Mouse (Mus musculus) forebrain, embryonic 11.5 days (tissue): ENCODE data around the gene Inafm2. TPM values are rescaled to one million over a fixed set of nuclear protein-coding genes. Genes with fewer than 3 reads are reported as not detected.

ENCODE experiments used
- ATAC-seq: fragments of 200-750 bp; cut with Nextera tagmentation; replicated peaks from 2 replicates; pipeline ENCODE4 v1.8.0; 2017; ENCODE audit warnings: moderate TSS enrichment; ENCODE audit not compliant: low FRiP score
- DNase-seq: peaks from one replicate; pipeline ENCODE4 v3.0.0-alpha.2; 2017; ENCODE audit warnings: low spot score
- H3K27ac ChIP-seq: fragments of 300-500 bp; sonication (generic); 2 replicates; pipeline ENCODE4 v1.5.1; 2014; ENCODE audit warnings: low read depth, low read length
- H3K27me3 ChIP-seq: fragments of 300-500 bp; sonication (generic); 2 replicates; pipeline ENCODE4 v1.6.1; 2014; ENCODE audit warnings: mild to moderate bottlenecking, low read length, mixed read lengths; ENCODE audit not compliant: control insufficient read depth, insufficient read depth
- H3K36me3 ChIP-seq: fragments of 300-500 bp; sonication (generic); 2 replicates; pipeline ENCODE4 v1.6.1; 2014; ENCODE audit warnings: mild to moderate bottlenecking, low read length, moderate library complexity, mixed read lengths; ENCODE audit not compliant: control insufficient read depth, insufficient read depth
- H3K4me1 ChIP-seq: fragments of 300-500 bp; sonication (generic); replicated peaks from 2 replicates; pipeline ENCODE4 v1.6.1; 2014; ENCODE audit warnings: low read length, mixed read lengths; ENCODE audit not compliant: control insufficient read depth, insufficient read depth
- H3K4me2 ChIP-seq: fragments of 300-500 bp; sonication (generic); 2 replicates; pipeline ENCODE4 v1.6.1; 2014; ENCODE audit warnings: low read depth, mild to moderate bottlenecking, low read length, moderate library complexity, mixed read lengths; ENCODE audit not compliant: severe bottlenecking
- H3K4me3 ChIP-seq: fragments of 300-500 bp; sonication (generic); 2 replicates; pipeline ENCODE4 v1.5.1; 2014; ENCODE audit warnings: low read depth, low read length
- H3K9ac ChIP-seq: fragments of 300-500 bp; sonication (generic); 2 replicates; pipeline ENCODE4 v1.6.1; 2014; ENCODE audit warnings: low read length
- H3K9me3 ChIP-seq: fragments of 300-500 bp; sonication (generic); 2 replicates; pipeline ENCODE4 v1.6.1; 2016; ENCODE audit warnings: low read length, mixed read lengths; ENCODE audit not compliant: control insufficient read depth
- WGBS: fragments of 180-500 bp; shearing (Covaris S2); extraction: QIAGEN DNeasy Blood & Tissue Kit; methylation state at CpG from one replicate; pipeline ENCODE4 v1.1.7; 2014; 5-methylcytosine and 5-hydroxymethylcytosine counted together
- polyA plus RNA-seq: library from polyadenylated mRNA; unstranded; fragments of >200 nt; fragmentation: Nextera tagmentation; extraction: Ambion mirVana; gene quantifications from 2 replicates; pipeline ENCODE4 v1.2.1, GENCODE M21; 2014

Inafm2 gene
- polyA plus RNA-seq: 28.6 and 30.4 TPM in 2 replicates

DNA sequence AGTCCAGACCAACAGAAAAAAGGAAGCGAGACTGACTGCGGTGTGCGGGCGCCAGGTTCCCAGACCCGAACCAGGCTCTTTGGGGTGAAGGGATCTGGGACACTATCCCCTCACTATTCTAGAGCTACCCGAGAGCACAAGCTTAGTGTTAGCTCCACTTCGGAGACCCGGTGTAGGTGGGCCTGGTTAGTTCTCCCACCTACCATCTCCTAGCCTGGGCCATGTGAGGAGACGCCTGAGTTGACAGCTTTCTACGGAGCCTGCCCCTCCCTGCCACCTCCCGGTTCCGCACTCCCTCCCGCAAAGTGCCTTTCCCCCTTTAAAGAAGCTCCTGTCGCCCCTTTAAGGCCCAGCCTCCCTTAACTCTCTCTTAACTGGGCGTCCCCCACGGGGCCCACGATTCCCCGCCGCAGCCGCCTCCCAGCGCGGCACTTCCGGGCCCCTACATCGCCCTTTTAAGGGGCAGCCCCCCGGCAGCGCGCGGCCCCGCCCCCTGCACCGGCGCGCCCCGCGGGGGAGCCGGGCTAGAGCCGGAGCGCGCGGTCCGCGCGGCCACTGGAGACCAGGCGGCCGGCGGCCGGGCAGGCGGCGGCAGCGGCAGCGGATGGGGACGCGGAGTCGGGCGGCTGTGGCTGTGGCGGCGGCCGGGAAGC lies at the start of gene Inafm2:
TSS of gene Inafm2 (plus strand) at position 527 of the 653 bp plus-strand sequence.
- no peak within 1 kb of the TSS for H3K27ac ChIP-seq
- H3K4me3 ChIP-seq: peak within 1 kb of the TSS; percentile 91
- peak; percentile 87 for ATAC-seq
- H3K9me3 ChIP-seq: no peaks in the 10 kb centered on the region
- DNase-seq: peak; percentile 94
- H3K27me3 ChIP-seq: peaks cover 14% of the 10 kb centered on the region
- H3K9ac ChIP-seq: peak within 1 kb of the TSS; percentile 93
- peaks cover 24% of the 10 kb centered on the region for H3K4me1 ChIP-seq
- H3K4me2 ChIP-seq: peak within 1 kb of the TSS; percentile 98
- under 1% methylated on average over 56 of the region's 57 CpGs for WGBS
- H3K36me3 ChIP-seq: no peaks in the 10 kb centered on the region

DNA sequence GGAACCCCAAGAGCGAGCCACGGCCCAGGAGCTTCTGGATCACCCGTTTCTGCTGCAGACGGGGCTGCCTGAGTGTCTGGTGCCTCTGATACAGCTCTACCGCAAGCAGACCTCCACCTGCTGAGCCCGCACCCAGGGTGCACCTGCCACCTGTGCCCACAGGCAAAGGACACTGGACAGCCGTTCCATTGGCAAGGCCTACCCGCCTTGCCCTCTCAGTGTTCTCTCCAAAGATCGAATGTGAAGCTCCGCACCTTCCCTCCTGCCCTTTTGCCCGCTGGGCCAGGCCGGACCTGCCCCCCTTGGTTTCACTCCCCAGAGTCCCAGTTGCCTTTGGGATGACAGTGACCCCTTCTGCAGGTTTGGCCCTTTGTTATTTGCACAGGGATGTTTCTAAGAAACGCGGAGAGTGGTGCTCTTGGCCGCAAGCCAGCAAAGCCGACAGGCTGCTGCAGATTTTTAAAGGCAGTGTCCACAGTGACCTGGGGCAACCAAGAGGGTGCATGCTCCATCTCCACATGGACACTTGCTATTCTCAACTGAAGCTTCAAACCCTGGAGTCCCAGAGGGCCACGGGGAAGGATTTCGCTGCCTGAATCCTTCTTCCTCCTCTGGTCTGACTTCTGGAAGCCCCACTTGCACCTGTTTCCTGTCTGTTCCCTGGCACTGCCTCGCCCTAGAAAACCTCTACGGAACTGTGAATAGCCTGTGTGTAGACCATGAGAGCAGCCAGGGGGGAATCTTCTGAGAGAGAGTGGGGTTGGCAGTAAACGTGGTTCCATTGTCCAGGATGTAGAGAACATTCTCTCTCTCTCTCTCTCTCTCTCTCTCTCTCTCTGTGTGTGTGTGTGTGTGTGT lies 48.9 kb upstream of the Inafm2 start:
- no peak for DNase-seq
- Histone ChIP-seq H3K4me3 (no peak overlapping the region), H3K9ac (no peak overlapping the region), H3K36me3 (no peaks in the 10 kb centered on the region), H3K4me1 (peaks cover 8% of the 10 kb centered on the region; the same call in 1 of the 2 replicates), H3K27ac (no peak overlapping the region), H3K4me2 (no peak overlapping the region), H3K9me3 (no peaks in the 10 kb centered on the region), H3K27me3 (peaks cover 40% of the 10 kb centered on the region)
- ATAC-seq: no peak
- WGBS: 60% methylated on average over 21 of the region's 21 CpGs

DNA sequence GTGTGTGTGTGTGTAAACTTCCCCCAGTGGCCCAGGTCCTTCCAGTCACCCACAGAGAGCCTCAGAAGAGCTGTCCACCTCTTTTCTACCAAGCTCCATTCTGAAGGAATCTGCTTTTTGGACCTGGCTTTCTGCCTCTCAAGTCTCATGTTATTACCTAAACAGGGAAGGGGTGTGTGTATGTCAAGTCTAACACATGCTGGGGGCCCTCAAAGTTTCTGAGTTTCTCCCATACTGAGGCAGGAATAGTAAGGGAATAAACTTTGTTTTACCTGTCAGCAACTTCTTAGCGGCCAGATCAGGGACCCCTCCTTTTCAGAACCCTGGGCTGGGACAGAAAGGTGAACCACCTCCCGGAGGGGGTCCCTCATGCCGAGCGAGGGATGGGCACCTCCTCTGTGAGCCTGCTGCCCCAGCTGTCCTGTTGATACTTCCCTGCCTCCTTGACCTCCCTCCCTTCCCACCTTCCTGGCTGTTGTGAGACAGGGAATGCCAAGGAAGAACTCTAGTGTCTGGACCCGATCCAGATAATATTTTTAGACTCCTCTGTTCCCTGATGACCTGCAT lies 48.2 kb upstream of the Inafm2 start:
- H3K27ac ChIP-seq: no peak overlapping the region
- H3K27me3 ChIP-seq: peaks cover 47% of the 10 kb centered on the region
- ATAC-seq: no peak
- DNase-seq: no peak
- no peaks in the 10 kb centered on the region for H3K9me3 ChIP-seq
- H3K36me3 ChIP-seq: no peaks in the 10 kb centered on the region
- peaks cover 8% of the 10 kb centered on the region for H3K4me1 ChIP-seq
- no peak overlapping the region for H3K4me3 ChIP-seq
- no peak overlapping the region for H3K9ac ChIP-seq
- no peak overlapping the region for H3K4me2 ChIP-seq
- 48% methylated on average over 5 of the region's 5 CpGs for WGBS

DNA sequence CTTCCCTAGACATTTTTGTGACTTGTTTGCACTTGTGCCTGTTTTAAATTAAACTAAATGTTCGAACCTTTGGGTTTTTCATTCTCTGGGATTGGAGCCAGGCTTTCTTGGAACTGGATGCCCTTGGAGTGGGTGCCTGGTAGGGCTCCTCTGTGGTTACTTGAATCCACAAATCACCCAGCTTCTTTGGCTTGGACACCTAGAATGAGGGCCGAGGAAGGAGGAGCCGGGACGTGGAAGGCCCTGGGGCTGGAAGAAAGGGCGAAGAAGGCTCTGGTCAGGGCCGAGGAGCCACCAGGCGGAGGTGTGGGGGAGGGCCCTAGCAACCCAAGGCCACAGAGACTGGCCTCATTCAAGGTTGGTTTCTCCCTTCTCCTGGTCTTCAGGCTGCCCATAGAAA lies 47.6 kb upstream of the Inafm2 start:
- Histone ChIP-seq H3K9ac (no peak overlapping the region), H3K27me3 (peaks cover 53% of the 10 kb centered on the region), H3K9me3 (no peaks in the 10 kb centered on the region), H3K4me3 (no peak overlapping the region), H3K36me3 (no peaks in the 10 kb centered on the region), H3K27ac (no peak overlapping the region), H3K4me1 (peaks cover 14% of the 10 kb centered on the region), H3K4me2 (no peak overlapping the region)
- ATAC-seq: no peak
- WGBS: 45% methylated on average over 7 of the region's 7 CpGs
- no peak for DNase-seq

DNA sequence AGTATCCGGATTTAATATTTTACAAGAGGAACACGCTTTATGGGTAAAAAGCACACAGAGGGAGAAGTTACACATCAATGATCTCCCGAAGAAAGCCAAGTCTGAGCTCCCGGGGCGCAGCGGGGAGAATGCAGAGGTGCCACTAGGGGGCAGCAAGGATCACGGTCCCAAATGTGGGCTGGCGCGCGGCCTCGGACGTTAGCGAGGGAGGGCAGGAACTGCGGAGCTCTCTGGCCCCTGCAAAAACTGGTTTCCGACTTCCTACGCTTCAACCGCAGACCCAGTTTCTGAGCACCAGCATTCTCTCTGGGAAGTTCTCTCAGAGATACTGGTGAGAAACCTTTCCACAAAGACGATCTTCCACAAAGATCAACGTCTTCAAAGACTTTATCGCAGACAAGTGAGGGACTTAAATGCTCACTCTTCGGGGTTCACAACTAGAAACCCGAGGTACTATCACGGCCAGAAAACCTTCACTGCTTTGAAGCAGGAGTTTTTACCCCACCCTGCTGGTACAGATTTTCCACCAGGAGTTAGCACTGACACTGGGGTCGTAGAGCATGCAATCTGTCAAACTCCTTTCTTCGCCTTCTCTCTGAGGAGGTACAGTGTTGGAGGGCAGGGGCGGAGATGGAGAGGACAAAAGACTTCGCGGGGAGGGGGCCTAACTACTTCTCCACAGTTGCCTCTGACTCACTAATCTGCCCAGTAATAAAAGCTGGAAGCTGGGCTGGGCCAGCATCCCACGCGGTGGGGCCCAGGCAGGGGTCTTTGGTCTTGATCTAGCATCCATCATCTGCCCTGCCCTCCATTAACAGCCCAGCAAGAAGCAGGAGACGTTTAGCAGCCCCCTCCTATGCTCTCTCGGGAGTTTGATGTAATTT lies 45.1 kb upstream of the Inafm2 start:
- Histone ChIP-seq H3K27ac (no peak overlapping the region), H3K4me2 (peak overlapping the region; percentile 28), H3K27me3 (peaks cover 78% of the 10 kb centered on the region), H3K36me3 (no peaks in the 10 kb centered on the region), H3K9ac (0 out of 2 replicates have a peak overlapping the region, but pooled peaks have one; percentile 0), H3K9me3 (no peaks in the 10 kb centered on the region), H3K4me1 (peaks cover 25% of the 10 kb centered on the region), H3K4me3 (no peak overlapping the region)
- DNase-seq (peak; percentile 91), ATAC-seq (peak; percentile 68)
- WGBS: under 1% methylated on average over 32 of the region's 32 CpGs

DNA sequence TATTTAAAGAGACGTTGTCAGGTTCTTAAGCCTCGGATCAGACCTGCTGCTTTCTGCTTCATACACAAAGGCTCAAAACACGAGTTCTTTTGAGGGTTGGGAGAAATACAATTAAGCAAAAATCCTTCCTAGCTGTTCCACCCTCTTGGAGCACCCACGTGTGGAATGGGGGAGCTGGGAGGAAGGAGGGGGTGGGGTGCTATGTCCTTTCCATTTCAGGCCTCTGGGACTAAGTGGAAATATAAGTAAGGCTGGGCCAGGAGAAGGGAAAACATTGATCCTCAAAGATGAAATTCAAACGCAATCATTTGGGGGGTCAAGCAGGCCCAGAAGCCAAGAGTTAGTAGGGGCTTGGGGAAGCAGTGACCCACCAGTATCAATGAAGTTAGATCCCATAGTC lies 44.4 kb upstream of the Inafm2 start:
- 4% methylated on average over 5 of the region's 5 CpGs for WGBS
- ATAC-seq: no peak
- peaks cover 25% of the 10 kb centered on the region for H3K4me1 ChIP-seq

DNA sequence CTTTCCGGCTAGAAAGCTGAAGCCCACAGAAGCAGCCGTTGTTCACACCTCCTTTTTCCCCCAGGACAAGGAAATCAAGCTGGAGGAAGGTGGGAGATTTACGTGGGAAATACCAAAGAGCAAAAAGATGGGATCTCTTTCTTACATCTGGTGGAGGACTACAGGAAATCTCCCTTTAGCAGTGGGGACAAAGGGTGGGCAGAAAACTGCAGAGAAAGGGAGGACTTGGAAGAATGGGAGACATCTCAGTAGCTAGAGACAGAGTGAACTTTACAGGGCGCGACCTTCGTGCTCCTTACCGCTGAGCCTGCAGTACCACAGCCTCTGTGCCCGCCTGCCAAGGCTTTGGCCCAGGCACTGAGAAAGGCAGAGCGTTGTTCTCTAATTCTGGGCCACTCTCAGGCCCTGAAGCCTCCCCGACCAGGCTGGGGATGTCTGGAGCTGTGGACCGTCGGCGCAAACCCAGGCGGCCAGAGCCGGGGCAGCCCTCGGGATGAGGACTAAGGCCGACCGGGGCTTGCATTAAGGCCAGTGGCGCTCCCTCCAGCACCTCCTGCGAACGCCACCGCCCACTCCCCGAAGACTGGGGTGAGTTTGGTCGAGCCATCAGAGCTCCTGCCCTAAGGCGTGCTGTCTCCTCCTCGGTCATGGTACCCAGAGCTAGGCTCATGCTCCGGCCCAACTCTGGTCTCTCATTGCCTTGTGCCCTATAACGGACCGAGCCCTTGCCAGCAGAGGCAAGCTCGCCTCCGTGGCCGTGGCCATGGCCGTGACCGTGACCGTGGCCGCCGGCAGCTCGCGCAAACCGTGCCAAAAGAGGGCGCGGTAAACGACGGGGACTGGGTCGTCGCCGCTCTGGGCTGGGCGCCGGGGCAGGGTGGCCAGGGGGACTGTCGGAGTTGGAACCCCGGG lies 43.3 kb upstream of the Inafm2 start:
- 3% methylated on average over 51 of the region's 51 CpGs for WGBS
- H3K9ac ChIP-seq: no peak overlapping the region
- no peaks in the 10 kb centered on the region for H3K9me3 ChIP-seq
- peaks cover 30% of the 10 kb centered on the region for H3K4me1 ChIP-seq
- no peak overlapping the region for H3K27ac ChIP-seq
- H3K27me3 ChIP-seq: peaks cover 83% of the 10 kb centered on the region
- peak overlapping the region; percentile 36 for H3K4me3 ChIP-seq
- peak overlapping the region; percentile 58 for H3K4me2 ChIP-seq
- H3K36me3 ChIP-seq: no peaks in the 10 kb centered on the region
- ATAC-seq (no peak), DNase-seq (peak; percentile 64)

More for the DNA sequence above, 44.4 kb upstream of the Inafm2 start:
- Histone ChIP-seq H3K9me3 (no peaks in the 10 kb centered on the region), H3K4me3 (no peak overlapping the region), H3K36me3 (no peaks in the 10 kb centered on the region), H3K4me2 (no peak overlapping the region), H3K9ac (no peak overlapping the region), H3K27ac (no peak overlapping the region), H3K27me3 (peaks cover 81% of the 10 kb centered on the region)
- no peak for DNase-seq
